Mouse (Mus musculus) heart, adult 2 months (tissue): ENCODE measurements around the gene Meox2. TPM values are rescaled to one million over a fixed set of nuclear protein-coding genes. Genes with fewer than 3 reads are reported as not detected.

Experiments used
- DNase-seq, 2 experiments: peaks; one replicate each; pipeline ENCODE4 v3.0.0; 2021
- H3K27ac ChIP-seq: fragments of 200-600 bp; 2 replicates; pipeline ENCODE4 v1.8.1; 2022
- H3K27me3 ChIP-seq: fragments of 200-500 bp; 2 replicates; pipeline ENCODE4 v1.6.1; 2012; ENCODE audit warnings: mild to moderate bottlenecking, low read length, inconsistent platforms, mixed read lengths; ENCODE audit not compliant: control insufficient read depth, insufficient read depth
- H3K36me3 ChIP-seq: fragments of 200-500 bp; 2 replicates; pipeline ENCODE4 v1.6.1; 2012; ENCODE audit warnings: low read length, inconsistent platforms; ENCODE audit not compliant: control insufficient read depth, insufficient read depth
- H3K4me1 ChIP-seq: fragments of 200-500 bp; 2 replicates; pipeline ENCODE4 v1.6.1; 2011; ENCODE audit warnings: low read length; ENCODE audit not compliant: control insufficient read depth, insufficient read depth
- H3K4me3 ChIP-seq: fragments of 200-600 bp; 2 replicates; pipeline ENCODE4 v1.8.1; 2022
- H3K79me2 ChIP-seq: fragments of 200-500 bp; replicated peaks from 2 replicates; pipeline ENCODE4 v1.6.1; 2012; ENCODE audit warnings: mild to moderate bottlenecking, inconsistent platforms, low read length, moderate library complexity, mixed read lengths; ENCODE audit not compliant: control insufficient read depth, insufficient read depth
- H3K9ac ChIP-seq: fragments of 200-500 bp; 2 replicates; pipeline ENCODE4 v1.6.1; 2012; ENCODE audit warnings: low read depth, mild to moderate bottlenecking, control low read depth, inconsistent platforms, low read length, mixed read lengths
- CTCF ChIP-seq: fragments of 200-600 bp; IDR thresholded peaks from 2 replicates; pipeline ENCODE4 v1.8.1; 2022; ENCODE audit warnings: antibody characterized with exemption, mild to moderate bottlenecking, moderate library complexity
- EP300 ChIP-seq: fragments of 200-500 bp; IDR thresholded peaks from 2 replicates; pipeline ENCODE4 v1.6.1; 2011; ENCODE audit warnings: low read depth, low read length, control low read depth; ENCODE audit not compliant: insufficient read depth
- POLR2A ChIP-seq: fragments of 200-500 bp; IDR thresholded peaks from 2 replicates; pipeline ENCODE4 v1.6.1; 2011; ENCODE audit warnings: mild to moderate bottlenecking, low read depth, low read length, control low read depth; ENCODE audit not compliant: insufficient read depth
- WGBS: fragments of 180-500 bp; shearing (Covaris S2); methylation state at CpG from one replicate; pipeline ENCODE4 v1.1.7; 2018; 5-methylcytosine and 5-hydroxymethylcytosine counted together
- intact Hi-C: fragments of 180-260 bp; cut with DNase I; formaldehyde crosslinking; loops from one replicate; pipeline ENCODE4 v1.15.1; 2025
- polyA plus RNA-seq: library from polyadenylated mRNA; depleted of rRNA; stranded (reverse); fragments of >200 nt; gene quantifications from 2 replicates; pipeline ENCODE4 v1.2.3, GENCODE M21; 2012
- total RNA-seq, 2 experiments: library from RNA; stranded (reverse); gene quantifications; 2 replicates each; pipeline ENCODE4 v1.2.3; 2021

The Meox2 gene
- total and polyA plus RNA-seq, 3 experiments, result 7.3 to 13.4 (median 10.2) TPM

- H3K4me3 ChIP-seq, result peak overlapping the region; percentile 64
- no peaks in the 10 kb centered on the region for H3K27me3 ChIP-seq
- H3K4me1 ChIP-seq, result no peaks in the 10 kb centered on the region
- 18% methylated on average over 20 of the region's 20 CpGs for WGBS
- no peaks in the 10 kb centered on the region for H3K36me3 ChIP-seq
- intact Hi-C loops, result loop anchor here (2.0 to 5.0 kb wide), 5 partner anchors 57 to 389 kb away; no protein-coding TSS in a partner anchor
- H3K79me2 ChIP-seq, result no peaks in the 10 kb centered on the region
- peak overlapping the region; percentile 90 for H3K27ac ChIP-seq
- H3K9ac ChIP-seq, result peak overlapping the region; percentile 89
- peak in 1 of 2 experiments; percentile 43 for DNase-seq
- TF ChIP-seq EP300 (no peak), POLR2A (no peak), CTCF (no peak)
These were observed 489 bp upstream of the Meox2 start for GRCm38 (mm10) chr12:37107713-37108389.

GRCm38 (mm10) chr12:37108819-37109473 is 606 bp downstream of the Meox2 start:
- Histone ChIP-seq H3K36me3 (no peaks in the 10 kb centered on the region), H3K4me3 (peak overlapping the region; percentile 64), H3K27ac (peak overlapping the region; percentile 90), H3K27me3 (no peaks in the 10 kb centered on the region), H3K9ac (peak overlapping the region; percentile 89), H3K79me2 (no peaks in the 10 kb centered on the region), H3K4me1 (no peaks in the 10 kb centered on the region)
- intact Hi-C loops, result loop anchor here (1.0 to 5.0 kb wide), 4 partner anchors 58 to 390 kb away; no protein-coding TSS in a partner anchor
- under 1% methylated on average over 29 of the region's 29 CpGs for WGBS
- no peak for TF ChIP-seq POLR2A
- no peak for TF ChIP-seq EP300
- DNase-seq, result peak; percentile 39 to 69

GRCm38 (mm10) chr12:37109474-37110012 is 1.2 kb downstream of the Meox2 start:
- Histone ChIP-seq H3K27ac (peak overlapping the region; percentile 90), H3K36me3 (no peaks in the 10 kb centered on the region), H3K4me3 (peak overlapping the region; percentile 64), H3K27me3 (no peaks in the 10 kb centered on the region), H3K9ac (peak overlapping the region; percentile 89), H3K4me1 (no peaks in the 10 kb centered on the region), H3K79me2 (no peaks in the 10 kb centered on the region)
- intact Hi-C loops, result loop anchor here (1.0 to 10.0 kb wide), 6 partner anchors 55 to 1072 kb away; no protein-coding TSS in a partner anchor
- TF ChIP-seq CTCF (no peak), EP300 (no peak), POLR2A (0 out of 2 replicates have a peak, but pooled peaks have one; percentile 26)
- 3% methylated on average over 18 of the region's 18 CpGs for WGBS
- DNase-seq, result peak in 1 of 2 experiments; percentile 15

GRCm38 (mm10) chr12:37110977-37111376 is 2.6 kb downstream of the Meox2 start:
- Histone ChIP-seq H3K4me3 (peak overlapping the region; percentile 64), H3K36me3 (no peaks in the 10 kb centered on the region; the same call in 1 of the 2 replicates), H3K27me3 (no peaks in the 10 kb centered on the region), H3K4me1 (no peaks in the 10 kb centered on the region), H3K9ac (peak overlapping the region; percentile 80), H3K79me2 (no peaks in the 10 kb centered on the region), H3K27ac (peak overlapping the region; percentile 90)
- intact Hi-C loops, result loop anchor here (5.0 to 10.0 kb wide), 2 partner anchors 54 to 1074 kb away; no protein-coding TSS in a partner anchor
- DNase-seq, result no peak
- no peak for TF ChIP-seq EP300
- TF ChIP-seq CTCF, result peak; percentile 31
- TF ChIP-seq POLR2A, result 0 out of 2 replicates have a peak, but pooled peaks have one; percentile 8
- 38% methylated on average over 9 of the region's 9 CpGs for WGBS

GRCm38 (mm10) chr12:37119246-37119645 is 10.9 kb downstream of the Meox2 start:
- H3K27ac ChIP-seq, result no peak overlapping the region
- DNase-seq, result no peak
- peaks cover 2% of the 10 kb centered on the region for H3K79me2 ChIP-seq
- TF ChIP-seq CTCF, result no peak
- no peak for TF ChIP-seq EP300
- no peak for TF ChIP-seq POLR2A
- no peak overlapping the region for H3K4me3 ChIP-seq
- no peaks in the 10 kb centered on the region for H3K27me3 ChIP-seq
- intact Hi-C loops, result loop anchor here (10.0 kb wide), 1 partner anchor 46 kb away; no protein-coding TSS in a partner anchor
- H3K4me1 ChIP-seq, result peaks cover 2% of the 10 kb centered on the region
- peaks cover 16% of the 10 kb centered on the region for H3K36me3 ChIP-seq
- H3K9ac ChIP-seq, result no peak overlapping the region
- WGBS, result 83% methylated on average over 5 of the region's 5 CpGs
